Mouse (Mus musculus) limb, embryonic 14.5 days (tissue): ENCODE data around the gene Elf5. TPM values are rescaled to one million over a fixed set of nuclear protein-coding genes. Genes with fewer than 3 reads are reported as not detected.

Experiments used
- ATAC-seq: fragments of 200-750 bp; cut with Nextera tagmentation; 2 replicates; pipeline ENCODE4 v1.8.0; 2017; ENCODE audit warnings: low read depth, moderate number of reproducible peaks, moderate TSS enrichment; ENCODE audit not compliant: low FRiP score
- DNase-seq: peaks from one replicate; pipeline ENCODE4 v3.0.0-alpha.2; 2015; ENCODE audit warnings: low spot score
- H3K27ac ChIP-seq: fragments of 300-500 bp; sonication (generic); replicated peaks from 2 replicates; pipeline ENCODE4 v1.5.1; 2014; ENCODE audit warnings: low read depth, mild to moderate bottlenecking, low read length, moderate library complexity, mixed read lengths
- H3K27me3 ChIP-seq: fragments of 300-500 bp; sonication (generic); 2 replicates; pipeline ENCODE4 v1.6.1; 2014; ENCODE audit warnings: low read length, mixed read lengths; ENCODE audit not compliant: control insufficient read depth, insufficient read depth
- H3K36me3 ChIP-seq: fragments of 300-500 bp; sonication (generic); 2 replicates; pipeline ENCODE4 v1.6.1; 2014; ENCODE audit warnings: mild to moderate bottlenecking, low read length, moderate library complexity, mixed read lengths; ENCODE audit not compliant: control insufficient read depth, insufficient read depth
- H3K4me1 ChIP-seq: fragments of 300-500 bp; sonication (generic); 2 replicates; pipeline ENCODE4 v1.6.1; 2014; ENCODE audit warnings: antibody characterized with exemption, low read length, mixed read lengths; ENCODE audit not compliant: control insufficient read depth, insufficient read depth
- H3K4me2 ChIP-seq: fragments of 300-500 bp; sonication (generic); replicated peaks from 2 replicates; pipeline ENCODE4 v1.6.1; 2014; ENCODE audit warnings: low read depth, mild to moderate bottlenecking, low read length, moderate library complexity; ENCODE audit not compliant: severe bottlenecking
- H3K4me3 ChIP-seq: fragments of 300-500 bp; sonication (generic); replicated peaks from 2 replicates; pipeline ENCODE4 v1.5.1; 2014; ENCODE audit warnings: low read length
- H3K9ac ChIP-seq: fragments of 300-500 bp; sonication (generic); 2 replicates; pipeline ENCODE4 v1.6.1; 2014; ENCODE audit warnings: mild to moderate bottlenecking, low read depth, low read length, moderate library complexity; ENCODE audit not compliant: severe bottlenecking
- H3K9me3 ChIP-seq: fragments of 300-500 bp; sonication (generic); 2 replicates; pipeline ENCODE4 v1.6.1; 2016; ENCODE audit warnings: low read length; ENCODE audit not compliant: control insufficient read depth
- POLR2A ChIP-seq: fragments of 200-500 bp; IDR thresholded peaks from 2 replicates; pipeline ENCODE4 v1.8.0; 2012; ENCODE audit warnings: inconsistent platforms, mild to moderate bottlenecking, moderate library complexity, borderline replicate concordance; ENCODE audit not compliant: insufficient read depth, insufficient read length; ENCODE audit errors: extremely low read depth
- WGBS: fragments of 180-500 bp; shearing (Covaris S2); extraction: QIAGEN DNeasy Blood & Tissue Kit; methylation state at CpG from one replicate; pipeline ENCODE4 v1.1.7; 2014; 5-methylcytosine and 5-hydroxymethylcytosine counted together
- polyA plus RNA-seq, 2 experiments: library from polyadenylated mRNA; depleted of rRNA in 1 of 2; stranded (reverse) in 1 of 2; unstranded in 1 of 2; fragments of >200 nt; fragmentation: Nextera tagmentation in 1 of 2; extraction: Ambion mirVana in 1 of 2; gene quantifications; 2 replicates each; pipeline versions ENCODE4 v1.2.1 to v1.2.3; 2012 to 2014

The Elf5 gene
- polyA plus RNA-seq, 2 experiments, result 0.41 to 2.0 TPM

DNA sequence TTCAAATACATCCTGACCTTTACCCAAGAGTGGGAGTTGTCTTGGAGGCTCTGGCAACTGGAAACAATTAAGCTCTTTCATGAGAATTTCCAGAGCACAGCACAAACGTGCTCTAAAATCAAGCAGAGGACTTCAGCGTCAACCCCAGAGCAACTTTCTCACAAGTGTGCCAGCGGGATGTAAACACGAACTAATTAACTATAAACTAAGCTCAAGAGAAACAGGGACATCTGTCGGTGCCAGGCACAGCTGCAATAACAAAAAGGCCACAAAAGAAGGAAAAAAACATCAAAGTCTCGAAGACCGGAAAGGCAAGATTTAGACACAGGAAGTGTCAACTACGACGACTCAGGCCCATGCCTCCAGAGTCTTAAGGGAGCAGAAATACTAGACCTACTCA lies 50.3 kb downstream of the Elf5 start:
- Histone ChIP-seq H3K4me2 (no peak overlapping the region), H3K9me3 (no peaks in the 10 kb centered on the region), H3K4me1 (peaks cover 12% of the 10 kb centered on the region), H3K9ac (no peak overlapping the region), H3K36me3 (peaks cover 65% of the 10 kb centered on the region), H3K27me3 (no peaks in the 10 kb centered on the region), H3K27ac (peak overlapping the region; percentile 68), H3K4me3 (no peak overlapping the region)
- DNase-seq (peak; percentile 36), ATAC-seq (peak; percentile 72; the same call in 1 of the 2 replicates)
- TF ChIP-seq POLR2A, result no peak
- 11% methylated on average over 9 of the region's 9 CpGs for WGBS

DNA sequence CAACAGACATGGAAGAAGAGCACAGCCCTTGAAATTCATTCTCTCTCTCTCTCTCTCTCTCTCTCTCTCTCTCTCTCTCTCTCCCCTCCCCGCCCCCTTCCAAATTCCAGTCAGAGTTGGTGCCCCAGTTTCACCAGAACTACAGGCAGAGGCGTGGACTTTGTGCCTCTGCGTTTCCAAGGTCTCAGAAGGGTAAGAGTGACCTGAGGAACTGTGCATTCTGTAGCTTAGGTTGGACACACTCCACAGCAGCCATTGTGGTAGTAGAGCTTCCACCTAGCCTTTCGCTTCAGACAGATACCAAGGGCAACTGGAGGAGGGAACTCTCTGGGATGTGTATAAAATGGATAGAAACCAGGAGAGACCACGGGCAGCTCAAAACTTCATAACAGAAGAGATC lies 51.3 kb downstream of the Elf5 start:
- no peak overlapping the region for H3K27ac ChIP-seq
- no peak overlapping the region for H3K9ac ChIP-seq
- no peaks in the 10 kb centered on the region for H3K27me3 ChIP-seq
- no peak for ATAC-seq
- H3K4me2 ChIP-seq, result no peak overlapping the region
- no peak for TF ChIP-seq POLR2A
- H3K36me3 ChIP-seq, result peaks cover 72% of the 10 kb centered on the region
- no peaks in the 10 kb centered on the region for H3K9me3 ChIP-seq
- H3K4me3 ChIP-seq, result no peak overlapping the region
- 88% methylated on average over 5 of the region's 5 CpGs for WGBS
- H3K4me1 ChIP-seq, result peaks cover 12% of the 10 kb centered on the region
- no peak for DNase-seq

DNA sequence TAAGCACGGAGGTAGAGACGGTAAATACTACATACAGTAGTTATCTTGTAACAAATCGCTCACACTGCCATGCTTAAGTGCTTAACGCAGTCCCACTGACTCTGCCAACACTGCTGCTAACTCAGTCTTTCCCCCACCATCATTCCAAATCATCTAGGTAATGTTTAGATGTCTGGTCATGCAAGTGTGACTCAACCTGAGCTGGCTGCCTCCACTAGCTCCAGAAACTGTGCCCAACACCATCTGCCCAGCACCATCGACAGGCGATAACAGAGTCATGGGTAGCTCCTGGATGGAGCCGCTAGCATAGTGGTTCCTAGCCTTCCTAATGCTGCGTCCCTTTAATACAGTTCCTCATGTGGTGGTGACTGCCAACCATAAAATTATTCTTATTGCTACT lies 53.0 kb downstream of the Elf5 start:
- no peak for TF ChIP-seq POLR2A
- ATAC-seq (no peak), DNase-seq (no peak)
- Histone ChIP-seq H3K9ac (no peak overlapping the region), H3K4me1 (peaks cover 12% of the 10 kb centered on the region), H3K27me3 (no peaks in the 10 kb centered on the region), H3K27ac (no peak overlapping the region), H3K4me3 (no peak overlapping the region), H3K9me3 (no peaks in the 10 kb centered on the region), H3K4me2 (no peak overlapping the region), H3K36me3 (peaks cover 62% of the 10 kb centered on the region)
- 92% methylated on average over 8 of the region's 8 CpGs for WGBS

DNA sequence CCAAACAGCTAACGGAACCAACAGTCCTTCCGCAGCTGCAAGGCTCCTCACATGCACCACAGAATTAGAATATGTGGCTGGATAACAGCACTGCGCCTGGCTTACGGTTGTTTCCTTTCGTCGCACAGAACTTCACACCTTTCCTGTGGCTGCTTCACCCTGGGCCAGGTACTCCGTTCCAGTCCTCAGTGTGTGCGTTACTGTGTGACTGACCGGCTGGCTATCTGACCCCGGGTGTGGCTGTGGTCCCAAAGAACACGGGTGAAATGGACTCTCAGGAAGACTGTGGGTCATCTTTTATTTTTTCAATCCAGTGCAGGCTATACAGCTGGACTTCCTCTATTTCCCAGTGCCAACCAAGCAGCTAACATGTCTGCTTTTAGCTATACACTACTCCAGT lies 53.9 kb downstream of the Elf5 start:
- DNase-seq, result no peak
- Histone ChIP-seq H3K9ac (no peak overlapping the region), H3K36me3 (peaks cover 62% of the 10 kb centered on the region), H3K27ac (no peak overlapping the region), H3K27me3 (no peaks in the 10 kb centered on the region), H3K9me3 (no peaks in the 10 kb centered on the region), H3K4me2 (no peak overlapping the region), H3K4me1 (peaks cover 12% of the 10 kb centered on the region), H3K4me3 (no peak overlapping the region)
- 92% methylated on average over 11 of the region's 11 CpGs for WGBS
- no peak for ATAC-seq
- TF ChIP-seq POLR2A, result no peak

GRCm38 (mm10) chr2:103466272-103466671 lies 54.8 kb downstream of the Elf5 start:
- ATAC-seq, result no peak
- DNase-seq, result no peak
- Histone ChIP-seq H3K9ac (no peak overlapping the region), H3K9me3 (no peaks in the 10 kb centered on the region), H3K4me3 (no peak overlapping the region), H3K4me2 (no peak overlapping the region), H3K36me3 (peaks cover 68% of the 10 kb centered on the region), H3K27ac (no peak overlapping the region), H3K27me3 (no peaks in the 10 kb centered on the region), H3K4me1 (peaks cover 9% of the 10 kb centered on the region)
- TF ChIP-seq POLR2A, result no peak
- 90% methylated on average over 3 of the region's 3 CpGs for WGBS
